Mouse (Mus musculus): ENCODE measurements around the gene Orc5.

- TF ChIP-seq CTCF (IDR thresholded peaks at IDR 0.05; ENCODE audit: low read depth) (no peak), EP300 (IDR thresholded peaks at IDR 0.05; ENCODE audit: low read depth) (no peak)
Measured at GRCm38 (mm10) chr5:22559801-22560200, 9.6 kb upstream of the Orc5 start.
